In the genomic region with DNA sequence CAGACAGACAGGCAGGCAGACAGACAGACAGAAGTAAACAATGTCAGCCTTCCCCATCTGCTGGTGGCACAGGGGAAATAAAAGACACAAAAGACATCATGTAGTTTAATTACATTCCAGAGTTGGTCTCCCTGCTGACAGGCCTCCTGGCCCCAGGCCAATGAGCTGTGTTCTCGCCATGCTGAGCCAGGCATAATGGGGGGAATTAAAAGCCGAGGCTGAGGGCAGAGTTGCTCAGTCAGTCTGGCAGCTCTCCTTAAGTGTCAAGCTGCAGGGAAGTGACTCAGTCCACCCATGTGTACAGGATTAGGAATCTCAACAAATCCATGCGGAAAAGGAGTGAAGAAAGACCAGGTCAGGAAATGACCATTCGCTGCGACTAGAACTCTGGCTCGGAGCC, we compare ENCODE assay signal across 9 mouse cellular contexts.
DNase-seq lines count a peak whose midpoint lies in the region; ATAC-seq lines count a peak whose summit lies in the region.
"Had no signal": no experiment of that assay in that cellular context is flagged by ENCODE, and none has a peak within 500 bp of the region (broad histone marks: within the 10 kb centered on the region; RNA-seq: fewer than 3 reads in every experiment).

No protein-coding gene starts in this region.

- H3K27ac ChIP-seq in embryonic facial prominence, embryonic 14.5 days (replicated peaks; ENCODE audit: low read depth, low read length), result peak overlapping the region; percentile 56
- H3K27ac ChIP-seq in heart, embryonic 16.5 days (ENCODE audit: low read length), result peak overlapping the region; percentile 68
- H3K27ac ChIP-seq: stomach, embryonic 15.5 days had no signal

- H3K4me2 ChIP-seq in embryonic facial prominence, embryonic 14.5 days (ENCODE audit: low read depth, low read length), result no peak overlapping the region
- H3K4me2 ChIP-seq in heart, embryonic 16.5 days (ENCODE audit: low read depth, low read length), result peak overlapping the region; percentile 44; the same call in 1 of the 2 replicates
- H3K4me2 ChIP-seq: stomach, embryonic 15.5 days had no signal

- H3K4me3 ChIP-seq in embryonic facial prominence, embryonic 14.5 days (ENCODE audit: low read depth, low read length), result no peak overlapping the region
- no peak overlapping the region for H3K4me3 ChIP-seq in heart, embryonic 16.5 days (ENCODE audit: low read length)
- H3K4me3 ChIP-seq: stomach, embryonic 15.5 days had no signal

- DNase-seq in ovary, postnatal 36 days (ENCODE audit: low spot score), result peak; percentile 19
- DNase-seq in ovary, postnatal 10 days (ENCODE audit: low spot score), result no peak
- peak; percentile 95 for DNase-seq in embryonic facial prominence, embryonic 14.5 days (ENCODE audit: low spot score)
- DNase-seq in kidney, postnatal 36 days, result peak; percentile 54 to 76
- DNase-seq in lung, postnatal 14 days, result peak; percentile 57
- DNase-seq in right cerebral cortex, postnatal 25 days, result peak; percentile 29

- peaks cover 16% of the 10 kb centered on the region for H3K4me1 ChIP-seq in embryonic facial prominence, embryonic 14.5 days (ENCODE audit: control insufficient read depth, insufficient read depth, low read length)
- peaks cover 12% of the 10 kb centered on the region for H3K4me1 ChIP-seq in heart, embryonic 16.5 days (ENCODE audit: control insufficient read depth, insufficient read depth, low read length)
- H3K4me1 ChIP-seq: stomach, embryonic 15.5 days had no signal

- no peaks in the 10 kb centered on the region for H3K27me3 ChIP-seq in embryonic facial prominence, embryonic 14.5 days (replicated peaks; ENCODE audit: control insufficient read depth, insufficient read depth, low read length)
- H3K27me3 ChIP-seq in heart, embryonic 16.5 days (ENCODE audit: control insufficient read depth, insufficient read depth, low read length), result no peaks in the 10 kb centered on the region
- H3K27me3 ChIP-seq: stomach, embryonic 15.5 days had no signal

- ATAC-seq in embryonic facial prominence, embryonic 14.5 days (ENCODE audit: low read depth), result peak; percentile 95
- peak; percentile 88 for ATAC-seq in heart, embryonic 16.5 days (replicated peaks; ENCODE audit: extremely low read depth, insufficient read depth, low FRiP score)
- ATAC-seq in megakaryocyte-erythroid progenitor cell, adult 5-6 weeks (replicated peaks; ENCODE audit: low FRiP score, low TSS enrichment, poor library complexity, severe bottlenecking), result no peak

- H3K9ac ChIP-seq in embryonic facial prominence, embryonic 14.5 days (ENCODE audit: low read depth, low read length), result no peak overlapping the region
- no peak overlapping the region for H3K9ac ChIP-seq in heart, embryonic 16.5 days (ENCODE audit: low read length)
- H3K9ac ChIP-seq: stomach, embryonic 15.5 days had no signal

- 8% methylated on average over 6 of the region's 6 CpGs for WGBS in embryonic facial prominence, embryonic 14.5 days
- WGBS in heart, embryonic 16.5 days, result 20% methylated on average over 6 of the region's 6 CpGs

- H3K36me3 ChIP-seq in embryonic facial prominence, embryonic 14.5 days (ENCODE audit: control insufficient read depth, insufficient read depth, low read length), result no peaks in the 10 kb centered on the region
- H3K36me3 ChIP-seq in heart, embryonic 16.5 days (ENCODE audit: control insufficient read depth, insufficient read depth), result no peaks in the 10 kb centered on the region
- H3K36me3 ChIP-seq: stomach, embryonic 15.5 days had no signal

- no peaks in the 10 kb centered on the region for H3K9me3 ChIP-seq in embryonic facial prominence, embryonic 14.5 days (ENCODE audit: control insufficient read depth, low read length)
- no peaks in the 10 kb centered on the region for H3K9me3 ChIP-seq in heart, embryonic 16.5 days (replicated peaks; ENCODE audit: control insufficient read depth, low read length)
- H3K9me3 ChIP-seq: stomach, embryonic 15.5 days had no signal
